Mouse (Mus musculus) embryonic facial prominence, embryonic 11.5 days (tissue): Measurements from ENCODE around the gene Sstr1. TPM values are rescaled to one million over a fixed set of nuclear protein-coding genes. Genes with fewer than 3 reads are reported as not detected.

ENCODE experiments used
- ATAC-seq: fragments of 200-750 bp; cut with Nextera tagmentation; replicated peaks from 2 replicates; pipeline ENCODE4 v1.8.0; 2017; ENCODE audit warnings: low read depth; ENCODE audit not compliant: insufficient number of reproducible peaks, low FRiP score, low TSS enrichment
- DNase-seq: peaks from one replicate; pipeline ENCODE4 v3.0.0-alpha.2; 2015; ENCODE audit warnings: low spot score
- H3K27ac ChIP-seq: fragments of 300-500 bp; sonication (generic); replicated peaks from 2 replicates; pipeline ENCODE4 v1.5.1; 2014; ENCODE audit warnings: mild to moderate bottlenecking, low read depth, low read length, control low read depth
- H3K27me3 ChIP-seq: fragments of 300-500 bp; sonication (generic); 2 replicates; pipeline ENCODE4 v1.6.1; 2014; ENCODE audit warnings: mild to moderate bottlenecking, low read length, moderate library complexity, mixed read lengths; ENCODE audit not compliant: control insufficient read depth, insufficient read depth
- H3K36me3 ChIP-seq: fragments of 300-500 bp; sonication (generic); replicated peaks from 2 replicates; pipeline ENCODE4 v1.6.1; 2014; ENCODE audit warnings: low read depth, mild to moderate bottlenecking, low read length, moderate library complexity, mixed read lengths; ENCODE audit not compliant: control insufficient read depth, insufficient read depth
- H3K4me1 ChIP-seq: fragments of 300-500 bp; sonication (generic); 2 replicates; pipeline ENCODE4 v1.6.1; 2014; ENCODE audit warnings: low read length, mixed read lengths; ENCODE audit not compliant: control insufficient read depth, insufficient read depth
- H3K4me2 ChIP-seq: fragments of 300-500 bp; sonication (generic); 2 replicates; pipeline ENCODE4 v1.6.1; 2014; ENCODE audit warnings: low read depth, mild to moderate bottlenecking, control low read depth, low read length, moderate library complexity
- H3K4me3 ChIP-seq: fragments of 300-500 bp; sonication (generic); 2 replicates; pipeline ENCODE4 v1.5.1; 2014; ENCODE audit warnings: low read depth, low read length, control low read depth
- H3K9ac ChIP-seq: fragments of 300-500 bp; sonication (generic); replicated peaks from 2 replicates; pipeline ENCODE4 v1.6.1; 2014; ENCODE audit warnings: mild to moderate bottlenecking, control low read depth, low read length
- H3K9me3 ChIP-seq: fragments of 300-500 bp; sonication (generic); replicated peaks from 2 replicates; pipeline ENCODE4 v1.6.1; 2016; ENCODE audit warnings: mild to moderate bottlenecking, low read length, inconsistent platforms, mixed read lengths; ENCODE audit not compliant: control insufficient read depth
- WGBS: fragments of 180-500 bp; shearing (Covaris S2); extraction: QIAGEN DNeasy Blood & Tissue Kit; methylation state at CpG from one replicate; pipeline ENCODE4 v1.1.7; 2014; 5-methylcytosine and 5-hydroxymethylcytosine counted together
- polyA plus RNA-seq: library from polyadenylated mRNA; unstranded; fragments of >200 nt; fragmentation: Nextera tagmentation; extraction: Ambion mirVana; gene quantifications from 2 replicates; pipeline ENCODE4 v1.2.1, GENCODE M21; 2014

The Sstr1 gene
- polyA plus RNA-seq, 1 experiment from 2014 or later = 1.7 TPM

DNA sequence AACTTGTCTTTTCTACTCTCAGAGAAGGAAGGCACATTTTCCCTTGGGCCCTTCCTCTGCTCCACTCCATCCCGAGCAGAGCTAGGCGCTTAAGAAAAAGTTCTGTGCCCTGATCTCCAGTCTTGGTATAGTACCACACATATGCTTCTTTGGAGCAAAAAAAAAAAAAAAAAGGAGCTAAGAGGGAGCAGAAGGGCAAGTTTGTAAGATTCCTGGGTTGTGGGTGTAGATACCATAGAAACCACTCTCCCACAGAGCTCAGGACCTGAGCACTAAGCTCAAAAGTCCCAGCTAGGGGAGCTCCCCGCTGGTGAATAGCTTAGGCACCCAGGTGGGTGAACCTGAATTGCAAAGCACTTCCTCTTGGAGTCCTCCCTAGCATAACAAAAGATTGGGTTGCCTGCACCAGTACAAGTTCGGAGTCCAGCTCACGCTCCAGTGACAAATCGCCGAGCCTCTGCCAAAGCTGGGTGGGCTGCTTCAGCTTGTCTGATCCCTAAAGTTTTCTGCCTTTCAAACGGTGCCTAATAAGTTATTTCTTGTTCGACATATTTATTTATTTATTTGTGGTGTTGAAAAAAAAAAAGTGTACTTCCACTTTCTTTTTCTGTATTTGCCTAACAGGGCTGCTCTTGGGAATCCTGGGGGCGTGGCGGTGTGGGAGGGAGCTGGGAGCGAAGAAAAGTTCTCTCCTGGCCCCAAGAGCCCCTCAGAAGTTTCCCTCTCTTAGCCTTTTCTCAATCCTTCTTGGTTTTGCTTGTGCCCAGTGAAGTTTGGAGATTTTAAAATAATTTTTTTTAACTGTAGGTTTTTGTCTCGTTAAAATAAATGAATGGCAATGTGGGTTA, 2.9 kb downstream of the Sstr1 start:
- peak; percentile 22 for DNase-seq
- peak overlapping the region; percentile 93 for H3K4me2 ChIP-seq
- peak overlapping the region; percentile 40; the same call in 1 of the 2 replicates for H3K4me3 ChIP-seq
- H3K27ac ChIP-seq = no peak overlapping the region
- 0 out of 2 replicates have a peak, but pooled peaks have one; percentile 6 for ATAC-seq
- WGBS = 6% methylated on average over 13 of the region's 13 CpGs
- no peak overlapping the region for H3K9ac ChIP-seq
- H3K27me3 ChIP-seq = peaks cover 29% of the 10 kb centered on the region
- H3K4me1 ChIP-seq = peaks cover 4% of the 10 kb centered on the region
- H3K36me3 ChIP-seq = no peaks in the 10 kb centered on the region
- H3K9me3 ChIP-seq = no peaks in the 10 kb centered on the region

DNA sequence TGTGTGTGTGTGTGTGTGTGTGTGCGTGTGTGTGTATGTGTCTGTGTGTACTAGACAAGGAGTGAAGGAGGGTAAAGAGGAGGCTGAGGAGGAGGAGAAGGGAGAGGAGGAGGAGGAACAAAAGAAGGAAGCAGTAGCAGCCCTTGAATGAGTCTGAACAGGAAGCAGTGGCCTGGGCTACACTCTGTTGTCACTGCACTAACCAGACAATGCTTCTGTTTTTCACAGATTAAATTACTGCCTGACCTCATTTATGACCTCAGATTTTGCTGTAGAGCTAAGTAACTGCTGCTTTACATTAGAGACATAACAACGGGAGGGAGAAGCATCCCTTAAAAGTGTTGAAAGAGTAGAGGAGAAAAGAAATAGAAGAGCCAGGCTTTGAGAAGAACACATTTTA, 4.6 kb downstream of the Sstr1 start:
- no peak overlapping the region for H3K4me3 ChIP-seq
- H3K4me2 ChIP-seq = no peak overlapping the region
- ATAC-seq (no peak), DNase-seq (peak; percentile 26)
- H3K9me3 ChIP-seq = no peaks in the 10 kb centered on the region
- H3K9ac ChIP-seq = no peak overlapping the region
- H3K4me1 ChIP-seq = peaks cover 4% of the 10 kb centered on the region
- H3K27ac ChIP-seq = no peak overlapping the region
- WGBS = 42% methylated on average over 2 of the region's 2 CpGs
- no peaks in the 10 kb centered on the region for H3K36me3 ChIP-seq
- peaks cover 23% of the 10 kb centered on the region for H3K27me3 ChIP-seq

DNA sequence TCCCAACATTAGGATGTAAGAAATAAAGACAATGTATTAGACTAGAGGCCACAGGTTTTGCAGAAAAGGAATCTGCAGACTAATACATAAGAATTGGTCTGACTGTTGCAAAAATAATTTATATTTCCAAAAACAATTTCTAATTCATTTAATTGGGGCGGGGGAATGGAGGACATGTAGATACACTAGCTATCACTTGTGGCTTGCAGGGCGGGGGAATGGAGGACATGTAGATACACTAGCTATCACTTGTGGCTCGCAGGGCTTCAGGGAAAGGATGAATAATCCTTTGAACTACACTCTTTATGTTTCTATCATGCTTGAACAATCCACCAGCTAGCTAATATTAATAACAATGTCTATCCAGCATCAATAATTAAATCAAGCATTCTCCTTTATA, 7.5 kb downstream of the Sstr1 start:
- Histone ChIP-seq H3K4me3 (no peak overlapping the region), H3K4me1 (peaks cover 2% of the 10 kb centered on the region), H3K4me2 (no peak overlapping the region), H3K27me3 (no peaks in the 10 kb centered on the region), H3K9me3 (no peaks in the 10 kb centered on the region), H3K27ac (no peak overlapping the region), H3K36me3 (no peaks in the 10 kb centered on the region), H3K9ac (no peak overlapping the region)
- WGBS = 95% methylated on average over 3 of the region's 3 CpGs
- ATAC-seq = no peak
- no peak for DNase-seq

- H3K36me3 ChIP-seq = no peaks in the 10 kb centered on the region
- WGBS = 82% methylated on average over 5 of the region's 5 CpGs
- H3K4me2 ChIP-seq = no peak overlapping the region
- no peak overlapping the region for H3K27ac ChIP-seq
- ATAC-seq = no peak
- no peaks in the 10 kb centered on the region for H3K27me3 ChIP-seq
- no peaks in the 10 kb centered on the region for H3K9me3 ChIP-seq
- no peak overlapping the region for H3K4me3 ChIP-seq
- no peak overlapping the region for H3K9ac ChIP-seq
- H3K4me1 ChIP-seq = no peaks in the 10 kb centered on the region
- DNase-seq = no peak
These were observed 14.1 kb downstream of the Sstr1 start for GRCm38 (mm10) chr12:58225644-58226043.

GRCm38 (mm10) chr12:58232489-58232888, 20.9 kb downstream of the Sstr1 start:
- DNase-seq (no peak), ATAC-seq (no peak)
- Histone ChIP-seq H3K36me3 (no peaks in the 10 kb centered on the region), H3K27me3 (no peaks in the 10 kb centered on the region), H3K9me3 (no peaks in the 10 kb centered on the region), H3K4me2 (no peak overlapping the region), H3K9ac (no peak overlapping the region), H3K27ac (no peak overlapping the region), H3K4me1 (no peaks in the 10 kb centered on the region), H3K4me3 (no peak overlapping the region)
- WGBS = 87% methylated on average over 2 of the region's 2 CpGs

- Histone ChIP-seq H3K4me1 (no peaks in the 10 kb centered on the region), H3K9ac (no peak overlapping the region), H3K4me3 (no peak overlapping the region), H3K27me3 (no peaks in the 10 kb centered on the region), H3K27ac (no peak overlapping the region), H3K9me3 (no peaks in the 10 kb centered on the region), H3K36me3 (no peaks in the 10 kb centered on the region), H3K4me2 (no peak overlapping the region)
- 77% methylated on average over 1 of the region's 1 CpGs for WGBS
- no peak for ATAC-seq
- no peak for DNase-seq
These were observed 40.3 kb downstream of the Sstr1 start for GRCm38 (mm10) chr12:58251901-58252300.

Other genes starting within 250 kb of the Sstr1 start
- gene Clec14a, start 57.5 kb downstream of the Sstr1 start, polyA plus RNA-seq = 5.5 and 6.4 TPM in 2 replicates